Mouse (Mus musculus) CD4-positive, CD25-positive, alpha-beta regulatory T cell, adult 4 months (primary cell): ENCODE data around the gene Gm4133. TPM values are rescaled to one million over a fixed set of nuclear protein-coding genes. Genes with fewer than 3 reads are reported as not detected.
"Not testable (repeated sequence)": the region's sequence is repeated elsewhere in the genome, so short reads cannot be mapped to it uniquely, and the experiment has no call there.

Experiments used
- ATAC-seq: one replicate; pipeline ENCODE4 v1.8.0; 2017
- polyA plus RNA-seq, 2 experiments: library from polyadenylated mRNA; unstranded; fragments of 100-300 nt; shearing (Covaris generic); gene quantifications; one replicate each; pipeline ENCODE4 v1.2.1; 2017

Gene Gm4133
- polyA plus RNA-seq, result not detected

GRCm38 (mm10) chr7:20333965-20334364 is at the start of gene Gm4133:
TSS of gene Gm4133 (minus strand) at chr7:20334065.
- not testable (repeated sequence) for ATAC-seq

GRCm38 (mm10) chr7:20375310-20375709 is 41.4 kb upstream of the Gm4133 start, which contains the start of gene Gm5728:
TSS of gene Gm5728 (minus strand) at chr7:20375410.
- not testable (repeated sequence) for ATAC-seq

Other genes starting within 250 kb of the Gm4133 start
- gene Vmn1r91, start 234.4 kb downstream of the Gm4133 start, polyA plus RNA-seq, result not detected
- not detected for gene Gm16442, start 211.5 kb downstream of the Gm4133 start, polyA plus RNA-seq
- gene Vmn1r93, start 195.0 kb downstream of the Gm4133 start, polyA plus RNA-seq, result not detected
- not detected for gene Vmn1r94, start 165.7 kb downstream of the Gm4133 start, polyA plus RNA-seq
- not detected for gene Vmn1r95, start 140.4 kb downstream of the Gm4133 start, polyA plus RNA-seq
- gene Gm6164, start 128.5 kb downstream of the Gm4133 start, polyA plus RNA-seq, result not detected
- gene Gm4498, start 100.2 kb downstream of the Gm4133 start, polyA plus RNA-seq, result not detected
- gene Gm5890, start 71.2 kb downstream of the Gm4133 start, polyA plus RNA-seq, result not detected
- not detected for gene Gm5728, start 41.3 kb upstream of the Gm4133 start, polyA plus RNA-seq
- not detected for gene Vmn1r100, start 83.9 kb upstream of the Gm4133 start, polyA plus RNA-seq
- gene Vmn1r101, start 108.5 kb upstream of the Gm4133 start, polyA plus RNA-seq, result not detected
- not detected for gene Gm10670, start 140.9 kb upstream of the Gm4133 start, polyA plus RNA-seq
- not detected for gene Vmn1r103, start 176.5 kb upstream of the Gm4133 start, polyA plus RNA-seq
- gene Vmn1r104, start 199.8 kb upstream of the Gm4133 start, polyA plus RNA-seq, result not detected
- gene Gm5726, start 211.7 kb upstream of the Gm4133 start, polyA plus RNA-seq, result not detected
- gene Gm4141, start 242.2 kb upstream of the Gm4133 start, polyA plus RNA-seq, result not detected